Mouse (Mus musculus) MEL (cell line): Measurements from ENCODE around the gene Nanp. TPM values are rescaled to one million over a fixed set of nuclear protein-coding genes. Genes with fewer than 3 reads are reported as not detected.

Experiments
- DNase-seq: peaks from one replicate; pipeline ENCODE4 v3.0.0; 2011; ENCODE audit warnings: low read depth, low spot score
- H3K27ac ChIP-seq: 2 replicates; pipeline ENCODE4 v1.5.1; 2012; ENCODE audit warnings: low read depth, mild to moderate bottlenecking, control low read depth, low read length, moderate library complexity; ENCODE audit not compliant: control insufficient read depth
- H3K27me3 ChIP-seq, 2 experiments: fragments of 150-350 bp in 1 of 2; sonication (generic) in 1 of 2; 2 replicates each; pipeline ENCODE4 v1.6.1; 2012; ENCODE audit warnings: low read length in 2 of 2, mild to moderate bottlenecking in 2 of 2, improper control_type of control experiment in 1 of 2, moderate library complexity in 1 of 2; ENCODE audit not compliant: insufficient read depth in 2 of 2, control insufficient read depth in 1 of 2
- H3K36me3 ChIP-seq, 2 experiments: 2 replicates each; pipeline ENCODE4 v1.6.1; 2012 to 2014; ENCODE audit warnings: low read length in 2 of 2, improper control_type of control experiment in 1 of 2, inconsistent platforms in 1 of 2, mild to moderate bottlenecking in 1 of 2; ENCODE audit not compliant: insufficient read depth in 2 of 2, control insufficient read depth in 1 of 2
- H3K4me1 ChIP-seq, 2 experiments: fragments of 150-350 bp in 1 of 2; sonication (generic) in 1 of 2; 2 replicates each; pipeline ENCODE4 v1.6.1; 2012; ENCODE audit warnings: low read length in 2 of 2, improper control_type of control experiment in 1 of 2, mild to moderate bottlenecking in 1 of 2; ENCODE audit not compliant: insufficient read depth in 2 of 2, control insufficient read depth in 1 of 2
- H3K4me3 ChIP-seq, 2 experiments: fragments of 150-350 bp in 1 of 2; sonication (generic) in 1 of 2; 2 replicates each; pipeline ENCODE4 v1.5.1; 2012; ENCODE audit warnings: low read depth in 2 of 2, low read length in 2 of 2, mild to moderate bottlenecking in 2 of 2, moderate library complexity in 2 of 2, control low read depth in 1 of 2, improper control_type of control experiment in 1 of 2; ENCODE audit not compliant: control insufficient read depth in 1 of 2, insufficient read depth in 1 of 2
- H3K79me2 ChIP-seq: 2 replicates; pipeline ENCODE4 v1.6.1; 2012; ENCODE audit warnings: mild to moderate bottlenecking, low read length, moderate library complexity; ENCODE audit not compliant: control insufficient read depth, poor library complexity, insufficient read depth
- H3K9ac ChIP-seq: 2 replicates; pipeline ENCODE4 v1.6.1; 2012; ENCODE audit warnings: low read depth, mild to moderate bottlenecking, control low read depth, low read length, moderate library complexity; ENCODE audit not compliant: control insufficient read depth, poor library complexity, severe bottlenecking
- H3K9me3 ChIP-seq: fragments of 150-350 bp; sonication (generic); replicated peaks from 2 replicates; pipeline ENCODE4 v1.6.1; 2012; ENCODE audit warnings: mild to moderate bottlenecking, low read length, improper control_type of control experiment, moderate library complexity; ENCODE audit not compliant: insufficient read depth
- BHLHE40 ChIP-seq: IDR thresholded peaks from 2 replicates; pipeline ENCODE4 v1.6.1; 2012; ENCODE audit warnings: low read depth, mild to moderate bottlenecking, inconsistent platforms, low read length, improper control_type of control experiment, borderline replicate concordance
- CHD1 ChIP-seq: IDR thresholded peaks from 2 replicates; pipeline ENCODE4 v1.6.1; 2012; ENCODE audit warnings: low read depth, mild to moderate bottlenecking, inconsistent platforms, low read length, improper control_type of control experiment
- CHD2 ChIP-seq: IDR thresholded peaks from 2 replicates; pipeline ENCODE4 v1.6.1; 2011; ENCODE audit warnings: low read length, improper control_type of control experiment
- CTCF ChIP-seq, 3 experiments: IDR thresholded peaks in 2 of 3; conservative IDR thresholded peaks in 1 of 3; 2 replicates each; pipeline ENCODE4 v1.5.1; 2011 to 2012; ENCODE audit warnings: low read length in 3 of 3, low read depth in 2 of 3, mild to moderate bottlenecking in 2 of 3, improper control_type of control experiment in 1 of 3, inconsistent platforms in 1 of 3, mixed read lengths in 1 of 3, moderate library complexity in 1 of 3; ENCODE audit not compliant: control insufficient read depth in 1 of 3, insufficient read depth in 1 of 3, poor library complexity in 1 of 3, severe bottlenecking in 1 of 3
- E2F4 ChIP-seq: IDR thresholded peaks from 2 replicates; pipeline ENCODE4 v1.6.1; 2011; ENCODE audit warnings: low read depth, low read length, improper control_type of control experiment, borderline replicate concordance
- ELF1 ChIP-seq: IDR thresholded peaks from 2 replicates; pipeline ENCODE4 v1.6.1; 2014; ENCODE audit warnings: low read depth, mild to moderate bottlenecking, inconsistent platforms, low read length, improper control_type of control experiment, moderate library complexity
- EP300 ChIP-seq, 2 experiments: IDR thresholded peaks; 2 replicates each; pipeline ENCODE4 v1.6.1; 2011; ENCODE audit warnings: improper control_type of control experiment in 2 of 2, low read length in 2 of 2, low read depth in 1 of 2, mild to moderate bottlenecking in 1 of 2
- ETS1 ChIP-seq: IDR thresholded peaks from 2 replicates; pipeline ENCODE4 v1.6.1; 2012; ENCODE audit warnings: low read depth, mild to moderate bottlenecking, inconsistent platforms, low read length, improper control_type of control experiment, moderate library complexity
- GABPA ChIP-seq: IDR thresholded peaks from 2 replicates; pipeline ENCODE4 v1.6.1; 2012; ENCODE audit warnings: low read depth, mild to moderate bottlenecking, inconsistent platforms, low read length, improper control_type of control experiment, moderate library complexity
- GATA1 ChIP-seq: IDR thresholded peaks from 2 replicates; pipeline ENCODE4 v1.6.1; 2011; ENCODE audit warnings: low read depth, low read length, improper control_type of control experiment
- KAT2A ChIP-seq: conservative IDR thresholded peaks from 2 replicates; pipeline ENCODE4 v1.6.1; 2012; ENCODE audit warnings: low read depth, low read length, improper control_type of control experiment, inconsistent platforms
- MAX ChIP-seq: IDR thresholded peaks from 2 replicates; pipeline ENCODE4 v1.6.1; 2011; ENCODE audit warnings: low read length, improper control_type of control experiment
- MAZ ChIP-seq: IDR thresholded peaks from 2 replicates; pipeline ENCODE4 v1.6.1; 2012; ENCODE audit warnings: low read depth, mild to moderate bottlenecking, inconsistent platforms, low read length, improper control_type of control experiment
- MEF2A ChIP-seq: IDR thresholded peaks from 2 replicates; pipeline ENCODE4 v1.6.1; 2014; ENCODE audit warnings: low read depth, mild to moderate bottlenecking, inconsistent platforms, low read length, improper control_type of control experiment; ENCODE audit not compliant: poor library complexity, insufficient replicate concordance, severe bottlenecking; ENCODE audit errors: extremely low read depth
- MXI1 ChIP-seq: IDR thresholded peaks from 2 replicates; pipeline ENCODE4 v1.6.1; 2011; ENCODE audit warnings: mild to moderate bottlenecking, low read depth, low read length, improper control_type of control experiment
- MYB ChIP-seq: IDR thresholded peaks from 2 replicates; pipeline ENCODE4 v1.6.1; 2011; ENCODE audit warnings: mild to moderate bottlenecking, low read depth, low read length, improper control_type of control experiment
- MYC ChIP-seq: IDR thresholded peaks from 2 replicates; pipeline ENCODE4 v1.6.1; 2011; ENCODE audit warnings: low read depth, mild to moderate bottlenecking, low read length, improper control_type of control experiment, moderate library complexity
- NELFE ChIP-seq: IDR thresholded peaks from 2 replicates; pipeline ENCODE4 v1.6.1; 2011; ENCODE audit warnings: low read depth, low read length, improper control_type of control experiment
- POLR2AphosphoS2 ChIP-seq: IDR thresholded peaks from 2 replicates; pipeline ENCODE4 v1.6.1; 2011; ENCODE audit warnings: low read length, improper control_type of control experiment
- RAD21 ChIP-seq: IDR thresholded peaks from 2 replicates; pipeline ENCODE4 v1.6.1; 2011; ENCODE audit warnings: mild to moderate bottlenecking, low read depth, low read length, improper control_type of control experiment
- SIN3A ChIP-seq: IDR thresholded peaks from 2 replicates; pipeline ENCODE4 v1.6.1; 2012; ENCODE audit warnings: low read length, improper control_type of control experiment, inconsistent platforms
- TAL1 ChIP-seq: IDR thresholded peaks from 2 replicates; pipeline ENCODE4 v1.6.1; 2012; ENCODE audit warnings: mild to moderate bottlenecking, inconsistent platforms, low read length, moderate library complexity, mixed read lengths
- TCF12 ChIP-seq: IDR thresholded peaks from 2 replicates; pipeline ENCODE4 v1.6.1; 2014; ENCODE audit warnings: low read depth, mild to moderate bottlenecking, inconsistent platforms, low read length, improper control_type of control experiment, moderate library complexity
- UBTF ChIP-seq: IDR thresholded peaks from 2 replicates; pipeline ENCODE4 v1.6.1; 2012; ENCODE audit warnings: low read depth, mild to moderate bottlenecking, inconsistent platforms, low read length, improper control_type of control experiment, moderate library complexity, borderline replicate concordance; ENCODE audit not compliant: insufficient read depth
- USF2 ChIP-seq, 2 experiments: IDR thresholded peaks; 2 replicates each; pipeline ENCODE4 v1.6.1; 2011 to 2012; ENCODE audit warnings: improper control_type of control experiment in 2 of 2, low read length in 2 of 2, borderline replicate concordance in 1 of 2, inconsistent platforms in 1 of 2, low read depth in 1 of 2, mild to moderate bottlenecking in 1 of 2; ENCODE audit not compliant: insufficient read depth in 1 of 2
- ZC3H11A ChIP-seq: IDR thresholded peaks from 2 replicates; pipeline ENCODE4 v1.6.1; 2012; ENCODE audit warnings: low read depth, mild to moderate bottlenecking, inconsistent platforms, low read length, improper control_type of control experiment
- ZMIZ1 ChIP-seq: IDR thresholded peaks from 2 replicates; pipeline ENCODE4 v1.6.1; 2012; ENCODE audit warnings: low read depth, mild to moderate bottlenecking, inconsistent platforms, low read length, improper control_type of control experiment, moderate library complexity
- polyA plus RNA-seq, 2 experiments: library from polyadenylated mRNA; stranded (reverse) in 1 of 2; unstranded in 1 of 2; fragments of >175 nt in 1 of 2; fragments of >200 nt in 1 of 2; gene quantifications; 2 replicates each; pipeline versions ENCODE4 v1.2.1 to v1.2.4; 2012; ENCODE audit warnings: low replicate concordance in 2 of 2, low read depth in 1 of 2; ENCODE audit not compliant: insufficient read length in 2 of 2, insufficient read depth in 1 of 2, missing spikeins in 1 of 2
- total RNA-seq: library from RNA; depleted of rRNA; stranded (reverse); fragments of 300-350 nt; gene quantifications from 2 replicates; pipeline ENCODE4 v1.2.3, GENCODE M21; 2012

Gene Nanp
- total and polyA plus RNA-seq, 3 experiments: 14.6 to 25.4 TPM; not detected in 1

DNA sequence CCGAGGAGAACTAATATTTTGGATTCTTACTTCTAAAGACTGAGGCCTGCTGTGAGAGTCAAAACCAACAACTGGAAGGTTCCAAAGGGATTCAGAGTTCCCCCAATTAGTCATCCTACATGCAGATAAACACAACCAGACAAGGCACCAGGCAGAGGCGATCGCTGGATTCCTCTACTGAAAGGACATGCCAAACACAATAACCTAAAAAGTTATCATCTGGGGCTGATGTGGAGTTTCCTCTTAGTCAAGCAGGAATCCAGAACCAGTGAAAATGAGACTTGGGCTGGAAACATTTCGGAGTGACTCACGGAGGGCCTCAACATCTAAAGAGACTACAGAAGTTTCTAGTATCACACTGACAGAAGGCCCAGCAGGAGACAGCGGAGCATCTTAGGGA is 35.4 kb downstream of the Nanp start:
- Histone ChIP-seq H3K4me1 (peaks cover 19 to 39% of the 10 kb centered on the region in 2 experiments), H3K9me3 (no peaks in the 10 kb centered on the region), H3K27me3 (no peaks in the 10 kb centered on the region), H3K27ac (no peak overlapping the region), H3K4me3 (no peak overlapping the region), H3K9ac (no peak overlapping the region)
- no peak for DNase-seq
- TF ChIP-seq UBTF (no peak), MAZ (no peak), TAL1 (no peak), MEF2A (no peak), CTCF (IDR thresholded peaks at IDR 0.05 in 2 of 3, conservative IDR thresholded peaks at IDR 0.05 in 1 of 3; ENCODE audit: control insufficient read depth in 1 of 3, insufficient read depth in 1 of 3, low read depth in 2 of 3, low read length in 3 of 3, poor library complexity in 1 of 3, severe bottlenecking in 1 of 3) (no peak), MYC (no peak), BHLHE40 (no peak), ELF1 (no peak), KAT2A (no peak), E2F4 (no peak), SIN3A (no peak), ZC3H11A (no peak), CHD1 (no peak), CHD2 (no peak), MAX (no peak), NELFE (no peak)
- TF ChIP-seq, all 39 proteins: peak for 0
- Histone ChIP-seq H3K79me2 (peaks cover 33% of the 10 kb centered on the region), H3K36me3 (peaks cover 0 to 39% of the 10 kb centered on the region in 2 experiments; a peak in 2 of 4 replicates)

DNA sequence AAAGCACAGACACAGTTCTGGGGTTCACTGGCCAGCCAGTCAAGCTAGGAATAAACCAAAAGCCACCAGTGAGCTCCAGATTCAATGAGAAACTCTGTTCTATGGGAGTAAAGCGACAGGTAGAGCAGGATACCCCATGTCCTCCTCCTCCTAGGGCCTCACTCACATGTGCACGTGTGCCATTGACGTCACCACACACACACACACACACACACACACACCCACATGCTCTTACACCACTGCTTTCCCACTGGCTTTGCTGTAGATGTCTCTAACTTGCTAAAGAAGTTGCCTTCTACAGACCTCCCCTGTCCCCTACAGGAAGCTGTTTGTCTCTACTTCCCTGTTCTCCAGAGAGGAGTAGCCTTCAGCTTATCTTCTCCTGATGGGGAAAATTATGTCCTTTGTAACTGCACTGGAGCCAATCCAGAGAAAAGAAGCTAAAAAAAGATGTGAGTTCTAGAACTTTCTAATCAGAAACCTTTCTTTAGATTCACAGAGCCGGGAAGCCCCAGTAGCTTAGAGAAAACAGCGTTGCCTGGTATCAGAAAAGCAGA is 37.5 kb downstream of the Nanp start:
- Histone ChIP-seq H3K79me2 (peaks cover 21% of the 10 kb centered on the region), H3K27ac (peak overlapping the region; percentile 10), H3K4me3 (peak overlapping the region; percentile 35 to 36; a peak in 2 of 4 replicates), H3K27me3 (no peaks in the 10 kb centered on the region), H3K9me3 (no peaks in the 10 kb centered on the region), H3K4me1 (peaks cover 13 to 27% of the 10 kb centered on the region in 2 experiments), H3K9ac (peak overlapping the region; percentile 40), H3K36me3 (peaks cover 0 to 34% of the 10 kb centered on the region in 2 experiments; a peak in 2 of 4 replicates)
- DNase-seq: peak; percentile 64
- TF ChIP-seq ZMIZ1: no peak
- TF ChIP-seq GABPA: no peak
- TF ChIP-seq USF2 (IDR thresholded peaks at IDR 0.05; ENCODE audit: borderline replicate concordance in 1 of 2, insufficient read depth in 1 of 2, low read depth in 1 of 2, low read length in 2 of 2): no peak
- 0 out of 2 replicates have a peak, but pooled peaks have one; percentile 12 for TF ChIP-seq TCF12
- TF ChIP-seq EP300 (IDR thresholded peaks at IDR 0.05; ENCODE audit: low read depth in 1 of 2, low read length in 2 of 2): peak; percentile 22 to 32; a peak in 1 of 4 replicates
- no peak; a peak in 1 of 6 replicates for TF ChIP-seq CTCF (IDR thresholded peaks at IDR 0.05 in 2 of 3, conservative IDR thresholded peaks at IDR 0.05 in 1 of 3; ENCODE audit: control insufficient read depth in 1 of 3, insufficient read depth in 1 of 3, low read depth in 2 of 3, low read length in 3 of 3, poor library complexity in 1 of 3, severe bottlenecking in 1 of 3)
- peak; percentile 22 for TF ChIP-seq MYC
- TF ChIP-seq POLR2AphosphoS2: no peak
- TF ChIP-seq ETS1: peak; percentile 33; the same call in 1 of the 2 replicates
- no peak; the same call in 1 of the 2 replicates for TF ChIP-seq RAD21
- peak; percentile 82; the same call in 1 of the 2 replicates for TF ChIP-seq BHLHE40
- no peak for TF ChIP-seq MXI1
- peak; percentile 56 for TF ChIP-seq GATA1
- TF ChIP-seq TAL1: no peak
- TF ChIP-seq SIN3A: no peak; the same call in 1 of the 2 replicates
- TF ChIP-seq MYB: no peak
